In genomic region chr6:22327091-22327490, GRCm38 (mm10) we compare ENCODE assay signal across 20 mouse cellular contexts. TPM values are rescaled to one million over a fixed set of nuclear protein-coding genes. Genes with fewer than 3 reads are reported as not detected.
A peak's percentile ranks its signal among the peaks of the same experiment; 100 is the strongest.
DNase-seq lines count a peak whose midpoint lies in the region; ATAC-seq and TF ChIP-seq lines count a peak whose summit lies in the region.
"Had no signal": no experiment of that assay in that cellular context is flagged by ENCODE, and none has a peak within 500 bp of the region (broad histone marks: within the 10 kb centered on the region; RNA-seq: fewer than 3 reads in every experiment).

No protein-coding gene starts in this region.

- 69% methylated on average over 4 of the region's 4 CpGs for WGBS in limb, embryonic 14.5 days
- 89% methylated on average over 4 of the region's 4 CpGs for WGBS in limb, embryonic 10.5 days
- 19% methylated on average over 4 of the region's 4 CpGs for WGBS in intestine, postnatal 0 days
- WGBS in heart, embryonic 12.5 days = 70% methylated on average over 4 of the region's 4 CpGs

- no peak overlapping the region for H3K9ac ChIP-seq in limb, embryonic 14.5 days (ENCODE audit: low read depth, low read length, severe bottlenecking)
- no peak overlapping the region for H3K9ac ChIP-seq in intestine, postnatal 0 days (ENCODE audit: low read depth, low read length)
- H3K9ac ChIP-seq in heart, embryonic 12.5 days = no peak overlapping the region
- H3K9ac ChIP-seq: embryonic facial prominence, embryonic 13.5 days; forebrain, embryonic 12.5 days; liver, embryonic 13.5 days; neural tube, embryonic 15.5 days had no signal

- no peaks in the 10 kb centered on the region for H3K27me3 ChIP-seq in limb, embryonic 14.5 days (ENCODE audit: control insufficient read depth, insufficient read depth, low read length)
- H3K27me3 ChIP-seq in limb, embryonic 10.5 days (ENCODE audit: low read depth, poor library complexity, severe bottlenecking) = no peaks in the 10 kb centered on the region
- H3K27me3 ChIP-seq in intestine, postnatal 0 days (replicated peaks; ENCODE audit: control insufficient read depth, insufficient read depth, low read length) = no peaks in the 10 kb centered on the region
- no peaks in the 10 kb centered on the region for H3K27me3 ChIP-seq in heart, embryonic 12.5 days (replicated peaks)
- H3K27me3 ChIP-seq: embryonic facial prominence, embryonic 13.5 days; forebrain, embryonic 12.5 days; liver, embryonic 13.5 days; megakaryocyte, embryonic 14.5 days; neural tube, embryonic 15.5 days had no signal

- no peak overlapping the region for H3K27ac ChIP-seq in limb, embryonic 14.5 days (replicated peaks; ENCODE audit: low read depth, low read length)
- no peak overlapping the region for H3K27ac ChIP-seq in limb, embryonic 10.5 days
- H3K27ac ChIP-seq in intestine, postnatal 0 days (ENCODE audit: low read depth, low read length) = peak overlapping the region; percentile 9; the same call in 1 of the 2 replicates
- H3K27ac ChIP-seq in heart, embryonic 12.5 days (ENCODE audit: poor library complexity, severe bottlenecking) = no peak overlapping the region
- H3K27ac ChIP-seq: embryonic facial prominence, embryonic 13.5 days; forebrain, embryonic 12.5 days; liver, embryonic 13.5 days; neural tube, embryonic 15.5 days had no signal

- 0 out of 2 replicates have a peak, but pooled peaks cover 6% of the 10 kb centered on the region for H3K4me1 ChIP-seq in limb, embryonic 14.5 days (ENCODE audit: control insufficient read depth, insufficient read depth, low read length)
- H3K4me1 ChIP-seq in limb, embryonic 10.5 days = 0 out of 2 replicates have a peak, but pooled peaks cover 2% of the 10 kb centered on the region
- H3K4me1 ChIP-seq in intestine, postnatal 0 days (replicated peaks; ENCODE audit: control insufficient read depth, insufficient read depth, low read length) = peaks cover 3% of the 10 kb centered on the region; the same call in 1 of the 2 replicates
- 0 out of 2 replicates have a peak, but pooled peaks cover 9% of the 10 kb centered on the region for H3K4me1 ChIP-seq in heart, embryonic 12.5 days (replicated peaks)
- H3K4me1 ChIP-seq: embryonic facial prominence, embryonic 13.5 days; forebrain, embryonic 12.5 days; liver, embryonic 13.5 days; neural tube, embryonic 15.5 days had no signal

- TF ChIP-seq POLR2A in limb, embryonic 14.5 days (IDR thresholded peaks at IDR 0.05; ENCODE audit: borderline replicate concordance, extremely low read depth, insufficient read depth, insufficient read length) = no peak

- H3K36me3 ChIP-seq in limb, embryonic 14.5 days (ENCODE audit: control insufficient read depth, insufficient read depth, low read length) = peaks cover 16% of the 10 kb centered on the region
- peaks cover 14% of the 10 kb centered on the region for H3K36me3 ChIP-seq in limb, embryonic 10.5 days
- peaks cover 14% of the 10 kb centered on the region for H3K36me3 ChIP-seq in intestine, postnatal 0 days (ENCODE audit: control insufficient read depth, insufficient read depth)
- peaks cover 19% of the 10 kb centered on the region for H3K36me3 ChIP-seq in heart, embryonic 12.5 days
- H3K36me3 ChIP-seq: forebrain, embryonic 12.5 days had no signal

- peak; percentile 40 for DNase-seq in limb, embryonic 14.5 days (ENCODE audit: low spot score)
- no peak for DNase-seq in limb, embryonic 10.5 days (ENCODE audit: low spot score)
- DNase-seq in NIH3T3 (ENCODE audit: low read depth) = peak; percentile 60
- DNase-seq in kidney, postnatal 25 days = peak; percentile 38 to 46
- no peak for DNase-seq in ovary, adult 18-20 months (ENCODE audit: low spot score)
- no peak for DNase-seq in gastrocnemius, postnatal 4 days (ENCODE audit: low spot score in 2 of 2)
- DNase-seq: adrenal gland, postnatal 36 days; heart, postnatal 36 days; liver, embryonic 13.5 days; right cerebral cortex, postnatal 25 days; thymus, postnatal 14 days had no signal

- H3K9me3 ChIP-seq in limb, embryonic 14.5 days (ENCODE audit: control insufficient read depth, low read length) = no peaks in the 10 kb centered on the region
- H3K9me3 ChIP-seq in limb, embryonic 10.5 days (replicated peaks) = no peaks in the 10 kb centered on the region
- H3K9me3 ChIP-seq in intestine, postnatal 0 days (ENCODE audit: control insufficient read depth) = no peaks in the 10 kb centered on the region
- H3K9me3 ChIP-seq in heart, embryonic 12.5 days (replicated peaks) = no peaks in the 10 kb centered on the region
- H3K9me3 ChIP-seq: embryonic facial prominence, embryonic 13.5 days; forebrain, embryonic 12.5 days; G1E; liver, embryonic 13.5 days; megakaryocyte, embryonic 14.5 days; neural tube, embryonic 15.5 days had no signal

- no peak overlapping the region for H3K4me2 ChIP-seq in limb, embryonic 14.5 days (replicated peaks; ENCODE audit: low read depth, low read length, severe bottlenecking)
- no peak overlapping the region for H3K4me2 ChIP-seq in intestine, postnatal 0 days (replicated peaks; ENCODE audit: low read depth)
- no peak overlapping the region for H3K4me2 ChIP-seq in heart, embryonic 12.5 days
- H3K4me2 ChIP-seq: embryonic facial prominence, embryonic 13.5 days; forebrain, embryonic 12.5 days; liver, embryonic 13.5 days; neural tube, embryonic 15.5 days had no signal

- no peak for TF ChIP-seq CTCF in intestine, postnatal 0 days (IDR thresholded peaks at IDR 0.05; ENCODE audit: low read depth)

- no peak for ATAC-seq in limb, embryonic 14.5 days (ENCODE audit: low FRiP score, low read depth)
- ATAC-seq in intestine, postnatal 0 days = peak; percentile 53
- ATAC-seq in heart, embryonic 12.5 days (ENCODE audit: insufficient number of reproducible peaks, low FRiP score) = no peak
- ATAC-seq: inflammation-experienced regulatory T-cells, adult 6 months had no signal

- H3K4me3 ChIP-seq in limb, embryonic 14.5 days (replicated peaks; ENCODE audit: low read length) = no peak overlapping the region
- no peak overlapping the region for H3K4me3 ChIP-seq in limb, embryonic 10.5 days
- no peak overlapping the region for H3K4me3 ChIP-seq in intestine, postnatal 0 days (ENCODE audit: low read depth, low read length)
- no peak overlapping the region for H3K4me3 ChIP-seq in heart, embryonic 12.5 days
- H3K4me3 ChIP-seq: embryonic facial prominence, embryonic 13.5 days; forebrain, embryonic 12.5 days; liver, embryonic 13.5 days; neural tube, embryonic 15.5 days had no signal

RNA-seq across cellular contexts. Expression of gene Fam3c, which starts 29.0 kb away (rescaled TPM):
- 14.9 and 23.8 TPM in 2 replicates for polyA plus RNA-seq in limb, embryonic 14.5 days (2012; rRNA removed)
- polyA plus RNA-seq in limb, embryonic 14.5 days (2014; fragmentation: Nextera tagmentation; extraction: Ambion mirVana) = 62.1 and 65.2 TPM in 2 replicates
- 27.4 and 28.8 TPM in 2 replicates for polyA plus RNA-seq in limb, embryonic 10.5 days (2016; fragmentation: Nextera tagmentation; extraction: Ambion mirVana)
- polyA plus RNA-seq in intestine, postnatal 0 days (2015; fragmentation: Nextera tagmentation; extraction: Ambion mirVana) = 58.7 and 59.9 TPM in 2 replicates
- total RNA-seq in gastrocnemius, postnatal 4 days (2021) = 10 to 100 TPM; 51.1 to 51.3 TPM
- polyA plus RNA-seq in heart, embryonic 12.5 days (2016; fragmentation: Nextera tagmentation; extraction: Ambion mirVana) = 53.6 and 56.2 TPM in 2 replicates

RNA-seq across cellular contexts. Expression of gene Wnt16, which starts 39.1 kb away (rescaled TPM):
- 6.0 and 6.9 TPM in 2 replicates for polyA plus RNA-seq in limb, embryonic 14.5 days (2012; rRNA removed)
- 4.6 and 5.4 TPM in 2 replicates for polyA plus RNA-seq in limb, embryonic 14.5 days (2014; fragmentation: Nextera tagmentation; extraction: Ambion mirVana)
- polyA plus RNA-seq in limb, embryonic 10.5 days (2016; fragmentation: Nextera tagmentation; extraction: Ambion mirVana) = 1.4 and 2.3 TPM in 2 replicates
- 0.07 and 0.08 TPM in 2 replicates for polyA plus RNA-seq in intestine, postnatal 0 days (2015; fragmentation: Nextera tagmentation; extraction: Ambion mirVana)
- total RNA-seq in gastrocnemius, postnatal 4 days (2021) = 1 to 10 TPM; 3.9 to 5.3 TPM
- 2.0 and 2.6 TPM in 2 replicates for polyA plus RNA-seq in heart, embryonic 12.5 days (2016; fragmentation: Nextera tagmentation; extraction: Ambion mirVana)
- total RNA-seq: G1E had no signal
- polyA plus RNA-seq: C2C12; G1E; liver, embryonic 13.5 days had no signal

Comparison
In these comparisons a context has a peak if more than half of its experiments do, and no peak if none do; other contexts are left out.
1. DNase-seq: peak in limb, embryonic 14.5 days (single experiment), NIH3T3 (single experiment) and kidney, postnatal 25 days (2 of 2); none in limb, embryonic 10.5 days (single experiment), ovary, adult 18-20 months (single experiment) and gastrocnemius, postnatal 4 days (0 of 2).